Mouse (Mus musculus) lung, embryonic 16.5 days (tissue): ENCODE results near the gene Rfpl4. TPM values are rescaled to one million over a fixed set of nuclear protein-coding genes. Genes with fewer than 3 reads are reported as not detected.
A peak's percentile ranks its signal among the peaks of the same experiment; 100 is the strongest.

Experiments
- ATAC-seq: fragments of 200-750 bp; cut with Nextera tagmentation; 2 replicates; pipeline ENCODE4 v1.8.0; 2017; ENCODE audit warnings: low read depth, mild to moderate bottlenecking, moderate library complexity
- H3K27ac ChIP-seq: fragments of 300-500 bp; sonication (generic); 2 replicates; pipeline ENCODE4 v1.5.1; 2014; ENCODE audit warnings: mild to moderate bottlenecking, control low read depth, low read length
- H3K27me3 ChIP-seq: fragments of 300-500 bp; sonication (generic); 2 replicates; pipeline ENCODE4 v1.6.1; 2014; ENCODE audit warnings: low read depth, low read length, mixed read lengths; ENCODE audit not compliant: control insufficient read depth, insufficient read depth
- H3K36me3 ChIP-seq: fragments of 300-500 bp; sonication (generic); 2 replicates; pipeline ENCODE4 v1.6.1; 2014; ENCODE audit warnings: low read length; ENCODE audit not compliant: control insufficient read depth, insufficient read depth
- H3K4me1 ChIP-seq: fragments of 300-500 bp; sonication (generic); replicated peaks from 2 replicates; pipeline ENCODE4 v1.6.1; 2014; ENCODE audit warnings: low read length, mixed read lengths; ENCODE audit not compliant: control insufficient read depth, insufficient read depth
- H3K4me2 ChIP-seq: fragments of 300-500 bp; sonication (generic); 2 replicates; pipeline ENCODE4 v1.6.1; 2014; ENCODE audit warnings: low read depth, low read length, control low read depth
- H3K4me3 ChIP-seq: fragments of 300-500 bp; sonication (generic); 2 replicates; pipeline ENCODE4 v1.5.1; 2014; ENCODE audit warnings: mild to moderate bottlenecking, low read length, control low read depth
- H3K9ac ChIP-seq: fragments of 300-500 bp; sonication (generic); 2 replicates; pipeline ENCODE4 v1.6.1; 2014; ENCODE audit warnings: low read length, control low read depth
- H3K9me3 ChIP-seq: fragments of 300-500 bp; sonication (generic); 2 replicates; pipeline ENCODE4 v1.6.1; 2016; ENCODE audit warnings: low read length; ENCODE audit not compliant: control insufficient read depth
- WGBS: fragments of 180-500 bp; shearing (Covaris S2); extraction: QIAGEN DNeasy Blood & Tissue Kit; methylation state at CpG from one replicate; pipeline ENCODE4 v1.1.7; 2014; 5-methylcytosine and 5-hydroxymethylcytosine counted together
- microRNA-seq: library from miRNA; unstranded; fragments of <30 nt; microRNA quantifications from one replicate; pipeline ENCODE4, GENCODE M21; 2016
- polyA plus RNA-seq: library from polyadenylated mRNA; unstranded; fragments of >200 nt; fragmentation: Nextera tagmentation; extraction: Ambion mirVana; gene quantifications from 2 replicates; pipeline ENCODE4 v1.2.1, GENCODE M21; 2015

The Rfpl4 gene
- polyA plus RNA-seq, 1 experiment from 2014 or later, result not detected

DNA sequence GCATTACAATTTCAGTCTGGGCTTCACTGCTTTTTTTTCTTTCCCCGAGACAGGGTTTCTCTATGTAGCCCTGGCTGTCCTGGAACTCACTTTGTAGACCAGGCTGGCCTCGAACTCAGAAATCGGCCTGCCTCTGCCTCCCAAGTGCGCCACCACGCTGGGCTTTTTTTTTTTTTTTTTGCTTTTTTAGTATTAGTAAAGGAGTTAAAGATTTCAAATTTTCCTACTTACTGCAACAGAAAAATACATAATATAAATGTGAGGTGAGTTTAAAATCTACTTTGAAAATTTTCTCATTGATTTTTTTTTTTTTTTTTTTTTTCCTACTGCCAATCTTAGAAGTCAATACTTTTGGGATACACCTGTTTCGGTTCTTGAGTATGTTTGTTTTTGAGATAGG, 51.9 kb downstream of the Rfpl4 start:
- no peaks in the 10 kb centered on the region for H3K9me3 ChIP-seq
- no peak overlapping the region for H3K9ac ChIP-seq
- peaks cover 25% of the 10 kb centered on the region for H3K36me3 ChIP-seq
- 86% methylated on average over 6 of the region's 6 CpGs for WGBS
- no peak for ATAC-seq
- H3K27me3 ChIP-seq, result no peaks in the 10 kb centered on the region
- no peak overlapping the region for H3K27ac ChIP-seq
- H3K4me1 ChIP-seq, result peaks cover 22% of the 10 kb centered on the region
- no peak overlapping the region for H3K4me2 ChIP-seq
- no peak overlapping the region for H3K4me3 ChIP-seq

DNA sequence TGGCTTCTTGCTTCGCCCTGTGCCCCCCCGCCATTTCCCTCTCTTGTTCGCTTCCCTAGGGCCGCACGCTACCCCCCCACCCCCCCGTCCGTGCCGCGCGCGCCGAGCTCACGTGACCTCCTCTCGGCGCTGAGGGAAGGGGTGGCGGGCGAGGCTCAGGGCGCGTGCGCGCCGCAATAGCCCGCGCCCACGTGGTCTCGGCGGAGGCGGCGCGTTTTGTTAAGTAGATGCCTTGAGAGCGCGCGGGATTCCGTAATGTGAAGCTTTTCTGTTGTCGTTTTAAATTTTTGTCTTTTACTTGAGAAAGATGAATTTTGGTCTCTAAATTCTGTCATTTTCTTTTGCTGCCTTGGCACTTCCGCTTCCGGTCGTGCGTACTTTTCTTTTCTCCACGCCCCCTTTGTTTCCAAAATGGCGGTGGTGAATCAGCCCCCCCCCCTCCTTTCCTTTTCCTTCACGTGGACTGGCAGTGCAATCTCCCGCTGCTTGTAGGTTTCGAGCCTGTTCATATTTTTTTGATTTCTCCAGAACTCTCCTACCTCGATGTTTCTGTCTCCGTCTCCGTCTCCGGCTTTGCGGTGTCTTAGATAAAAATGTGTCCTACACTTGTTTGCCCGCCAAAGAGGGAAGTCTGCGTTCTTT, 54.3 kb downstream of the Rfpl4 start:
- H3K9ac ChIP-seq, result peak overlapping the region; percentile 96
- H3K27ac ChIP-seq, result peak overlapping the region; percentile 100
- H3K4me2 ChIP-seq, result peak overlapping the region; percentile 74
- ATAC-seq, result peak; percentile 54
- peaks cover 12% of the 10 kb centered on the region for H3K27me3 ChIP-seq
- H3K9me3 ChIP-seq, result no peaks in the 10 kb centered on the region
- H3K36me3 ChIP-seq, result peaks cover 7% of the 10 kb centered on the region; the same call in 1 of the 2 replicates
- under 1% methylated on average over 46 of the region's 51 CpGs for WGBS
- H3K4me1 ChIP-seq, result peaks cover 24% of the 10 kb centered on the region
- H3K4me3 ChIP-seq, result peak overlapping the region; percentile 85

DNA sequence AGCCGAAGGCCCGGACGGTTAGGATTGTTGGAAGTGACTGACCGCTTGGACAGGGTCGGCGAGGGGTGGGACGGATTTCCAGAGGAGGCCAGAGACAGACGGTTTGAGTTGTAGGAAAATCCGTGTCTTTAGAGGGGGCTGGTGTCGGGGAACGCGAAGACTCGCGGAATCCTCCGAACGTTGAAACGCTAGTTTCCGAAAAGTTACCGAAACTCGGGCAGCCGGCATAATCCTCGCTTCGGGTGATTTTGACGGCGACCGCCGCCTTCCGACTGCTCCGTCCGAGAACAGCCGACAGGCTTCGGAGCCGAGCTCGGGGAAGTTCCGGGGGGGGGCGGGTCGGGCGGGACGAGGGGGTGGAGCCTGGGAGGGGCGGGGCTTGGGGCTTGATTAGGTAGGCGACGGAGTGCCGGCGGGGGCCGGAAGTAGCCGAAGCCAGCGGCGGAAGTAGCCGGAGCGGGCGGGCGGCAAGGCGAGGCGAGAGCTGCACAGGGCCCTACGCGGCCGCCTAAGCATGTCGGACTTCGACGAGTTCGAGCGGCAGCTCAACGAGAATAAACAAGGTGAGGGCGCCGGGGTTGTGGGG, 54.9 kb downstream of the Rfpl4 start, which contains the start of gene U2af2:
Gene U2af2, plus strand, starts transcription at position 370 of the 586 bp plus-strand sequence.
- under 1% methylated on average over 60 of the region's 65 CpGs for WGBS
- Histone ChIP-seq H3K27me3 (peaks cover 18% of the 10 kb centered on the region), H3K4me2 (peak within 1 kb of the TSS; percentile 92), H3K9me3 (no peaks in the 10 kb centered on the region), H3K27ac (peak within 1 kb of the TSS; percentile 100), H3K9ac (peak within 1 kb of the TSS; percentile 96), H3K4me3 (peak within 1 kb of the TSS; percentile 85), H3K4me1 (peaks cover 26% of the 10 kb centered on the region), H3K36me3 (0 out of 2 replicates have a peak, but pooled peaks cover 3% of the 10 kb centered on the region)
- peak; percentile 82 for ATAC-seq

DNA sequence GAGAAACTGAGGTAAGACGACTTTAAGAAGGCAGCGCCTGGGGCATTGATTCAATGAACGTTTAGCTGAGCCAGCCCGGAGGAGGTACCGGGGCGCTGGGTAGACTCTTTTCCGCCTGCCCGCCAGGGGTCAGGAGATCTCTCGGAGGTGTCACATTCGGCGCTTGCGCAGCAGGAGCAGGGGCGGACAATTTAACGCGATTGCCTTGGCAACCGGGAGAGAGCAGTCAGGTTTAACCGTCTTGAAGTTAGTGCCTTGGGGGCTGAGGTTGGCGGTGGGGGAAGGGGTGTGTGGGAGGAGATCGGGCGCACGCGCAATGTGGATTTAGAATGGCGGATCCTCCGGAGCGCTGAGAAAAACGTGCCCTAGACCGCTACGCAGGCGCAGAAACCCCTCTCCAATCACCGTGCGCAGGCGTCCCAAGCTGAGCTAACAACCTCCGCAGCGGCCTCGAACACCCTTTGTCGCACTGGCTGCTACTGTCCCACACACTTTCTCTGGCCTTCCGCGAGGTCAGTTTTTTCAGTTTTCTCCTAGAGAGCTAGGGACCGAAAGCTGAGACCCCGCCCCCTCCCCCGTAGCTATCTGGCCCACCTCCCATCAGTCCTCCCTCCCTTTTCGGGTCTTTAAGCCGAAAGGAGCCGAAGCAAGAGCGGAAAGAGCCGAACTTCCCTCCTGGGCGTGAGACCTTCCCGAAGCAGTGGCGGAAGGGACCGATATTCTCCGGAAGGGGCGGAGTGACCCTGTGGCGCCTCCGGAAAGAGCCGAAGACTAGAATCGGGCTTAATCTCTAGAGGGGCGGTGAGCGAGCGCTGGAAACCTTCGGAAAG, 55.6 kb downstream of the Rfpl4 start:
- WGBS, result under 1% methylated on average over 59 of the region's 60 CpGs
- peak overlapping the region; percentile 85 for H3K4me3 ChIP-seq

DNA sequence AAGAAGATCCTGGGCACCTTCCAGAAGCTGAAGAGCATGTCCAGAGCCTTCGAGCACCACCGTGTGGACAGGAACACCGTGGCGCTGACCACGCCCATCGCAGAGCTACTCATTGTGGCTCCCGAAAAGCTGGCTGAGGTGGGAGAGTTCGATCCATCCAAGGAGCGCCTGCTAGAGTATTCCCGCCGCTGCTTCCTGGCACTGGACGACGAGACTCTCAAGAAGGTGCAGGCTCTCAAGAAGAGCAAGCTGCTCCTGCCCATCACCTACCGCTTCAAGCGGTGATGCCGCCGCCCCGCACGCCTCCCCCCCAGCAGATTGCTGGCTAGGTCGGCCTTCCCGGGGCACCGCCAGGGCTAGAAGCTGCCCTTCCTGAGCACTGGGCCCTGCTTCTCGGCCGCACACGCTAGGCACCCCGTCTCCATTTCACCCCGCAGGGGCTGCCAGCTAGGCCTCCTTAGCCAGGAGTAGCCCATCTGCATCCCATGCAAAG, 56.5 kb downstream of the Rfpl4 start:
- peak overlapping the region; percentile 85 for H3K4me3 ChIP-seq
- H3K9me3 ChIP-seq, result no peaks in the 10 kb centered on the region
- peaks cover 32% of the 10 kb centered on the region for H3K27me3 ChIP-seq
- H3K4me2 ChIP-seq, result peak overlapping the region; percentile 92
- H3K36me3 ChIP-seq, result no peaks in the 10 kb centered on the region
- WGBS, result under 1% methylated on average over 27 of the region's 27 CpGs
- peak overlapping the region; percentile 96 for H3K9ac ChIP-seq
- H3K27ac ChIP-seq, result peak overlapping the region; percentile 100
- peaks cover 24% of the 10 kb centered on the region for H3K4me1 ChIP-seq
- ATAC-seq, result no peak

More for the DNA sequence above, 55.6 kb downstream of the Rfpl4 start:
- Histone ChIP-seq H3K9ac (peak overlapping the region; percentile 96), H3K36me3 (0 out of 2 replicates have a peak, but pooled peaks cover under 1% of the 10 kb centered on the region), H3K9me3 (no peaks in the 10 kb centered on the region), H3K4me1 (peaks cover 26% of the 10 kb centered on the region), H3K4me2 (peak overlapping the region; percentile 92), H3K27me3 (peaks cover 24% of the 10 kb centered on the region), H3K27ac (peak overlapping the region; percentile 100)
- peak; percentile 92 for ATAC-seq

Small RNA genes lying within 50 kb of the gene (microRNA-seq; reads per million reads assigned to microRNA genes)
- not detected for gene Gm26217

Other genes with a start within 250 kb of the Rfpl4 start
- gene Isoc2b, start 246.7 kb downstream of the Rfpl4 start, polyA plus RNA-seq, result 14.1 and 15.7 TPM in 2 replicates
- gene Isoc2a, start 239.8 kb downstream of the Rfpl4 start, polyA plus RNA-seq, result 0.87 and 1.3 TPM in 2 replicates
- 0.21 TPM in 1 of 2 replicates, not detected in the other for gene Gm36210, start 210.4 kb downstream of the Rfpl4 start, polyA plus RNA-seq
- 3.4 and 3.7 TPM in 2 replicates for gene Zfp628, start 201.7 kb downstream of the Rfpl4 start, polyA plus RNA-seq
- gene Nat14, start 194.9 kb downstream of the Rfpl4 start, polyA plus RNA-seq, result 2.5 and 2.7 TPM in 2 replicates
- gene Ssc5d, start 191.2 kb downstream of the Rfpl4 start, polyA plus RNA-seq, result 2.1 and 2.4 TPM in 2 replicates
- 0.85 and 1.0 TPM in 2 replicates for gene Sbk2, start 152.5 kb downstream of the Rfpl4 start, polyA plus RNA-seq
- gene Sbk3, start 145.8 kb downstream of the Rfpl4 start, polyA plus RNA-seq, result 0.72 and 1.0 TPM in 2 replicates
- 32.3 and 35.0 TPM in 2 replicates for gene Zfp579, start 120.8 kb downstream of the Rfpl4 start, polyA plus RNA-seq
- 19.3 and 21.4 TPM in 2 replicates for gene Zfp524, start 102.5 kb downstream of the Rfpl4 start, polyA plus RNA-seq
- gene Fiz1, start 102.3 kb downstream of the Rfpl4 start, polyA plus RNA-seq, result 33.1 and 34.5 TPM in 2 replicates
- 1.2 and 1.3 TPM in 2 replicates for gene Gm44973, start 101.5 kb downstream of the Rfpl4 start, polyA plus RNA-seq
- gene Zfp865, start 96.6 kb downstream of the Rfpl4 start, polyA plus RNA-seq, result 5.5 and 5.7 TPM in 2 replicates
- gene Ccdc106, start 96.4 kb downstream of the Rfpl4 start, polyA plus RNA-seq, result 5.3 and 5.5 TPM in 2 replicates
- gene 4632433K11Rik, start 82.8 kb downstream of the Rfpl4 start, polyA plus RNA-seq, result not detected in 2 replicates
- gene Zfp784, start 78.5 kb downstream of the Rfpl4 start, polyA plus RNA-seq, result 4.9 and 7.0 TPM in 2 replicates
- 26.7 and 27.0 TPM in 2 replicates for gene Zfp580, start 65.4 kb downstream of the Rfpl4 start, polyA plus RNA-seq
- gene U2af2, start 54.8 kb downstream of the Rfpl4 start, polyA plus RNA-seq, result 109 and 110 TPM in 2 replicates
- gene Epn1, start 36.7 kb downstream of the Rfpl4 start, polyA plus RNA-seq, result 53.8 and 54.8 TPM in 2 replicates
- gene Rasl2-9, start 9.0 kb upstream of the Rfpl4 start, polyA plus RNA-seq, result 0.43 and 0.51 TPM in 2 replicates
- gene Vmn1r55, start 32.7 kb upstream of the Rfpl4 start, polyA plus RNA-seq, result not detected in 2 replicates
- gene Vmn1r56, start 79.8 kb upstream of the Rfpl4 start, polyA plus RNA-seq, result not detected in 2 replicates
- not detected in 2 replicates for gene Vmn1r57, start 101.5 kb upstream of the Rfpl4 start, polyA plus RNA-seq
- gene Gm5065, start 233.6 kb upstream of the Rfpl4 start, polyA plus RNA-seq, result not detected in 2 replicates
- gene Nlrp2, start 234.1 kb upstream of the Rfpl4 start, polyA plus RNA-seq, result not detected in 2 replicates